Mouse (Mus musculus): ENCODE results near the gene Wdr49. TPM values are rescaled to one million over a fixed set of nuclear protein-coding genes. Genes with fewer than 3 reads are reported as not detected.
A peak's percentile ranks its signal among the peaks of the same experiment; 100 is the strongest.

The Wdr49 gene
- polyA plus RNA-seq, 1 experiment = not detected

DNA sequence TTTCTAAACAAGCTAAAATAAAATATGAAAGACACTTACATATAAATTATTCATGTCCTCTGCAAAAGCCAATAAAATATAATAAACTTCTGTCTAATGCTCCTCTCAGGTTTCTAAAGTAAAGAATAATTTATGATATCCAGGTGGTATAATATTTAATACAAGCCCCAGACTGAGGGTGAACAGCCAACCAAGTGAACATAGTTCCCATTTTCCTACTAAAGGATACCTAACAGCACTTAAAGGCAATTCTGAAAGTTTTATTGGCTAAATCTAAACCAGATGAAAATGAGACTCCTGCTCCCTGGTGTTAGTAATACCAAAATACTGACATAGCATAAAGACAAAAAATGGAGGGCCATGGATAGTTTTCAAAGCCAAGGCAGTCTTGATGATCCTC is 144.8 kb downstream of the Wdr49 start:
- Histone ChIP-seq H3K79me2 (ENCODE audit: control insufficient read depth, insufficient read depth) (no peaks in the 10 kb centered on the region), H3K27me3 (ENCODE audit: control insufficient read depth, insufficient read depth, insufficient read length) (no peaks in the 10 kb centered on the region), H3K79me3 (ENCODE audit: low read depth) (no peaks in the 10 kb centered on the region), H3K4me3 (ENCODE audit: insufficient read depth, poor library complexity, severe bottlenecking) (no peak overlapping the region), H3ac (ENCODE audit: control insufficient read depth, insufficient read length, low read depth) (no peak overlapping the region), H3K36me3 (ENCODE audit: control insufficient read depth, insufficient read depth) (no peaks in the 10 kb centered on the region)
- no peak for TF ChIP-seq USF1 (IDR thresholded peaks at IDR 0.05; ENCODE audit: low read depth)
- TF ChIP-seq MYOG (IDR thresholded peaks at IDR 0.05; ENCODE audit: control insufficient read depth, extremely low read depth, insufficient read length) = no peak
- no peak for TF ChIP-seq CEBPB (IDR thresholded peaks at IDR 0.05; ENCODE audit: low read depth)
- no peak for TF ChIP-seq CTCF (IDR thresholded peaks at IDR 0.05; ENCODE audit: control insufficient read depth, insufficient read depth, insufficient read length)
- no peak for TF ChIP-seq FOSL1 (IDR thresholded peaks at IDR 0.05; ENCODE audit: insufficient read depth, low read length, poor library complexity, severe bottlenecking)
- TF ChIP-seq MAX (IDR thresholded peaks at IDR 0.05) = no peak
- no peak for TF ChIP-seq MYOD1 (IDR thresholded peaks at IDR 0.05; ENCODE audit: control insufficient read depth, insufficient read length, low read depth)

DNA sequence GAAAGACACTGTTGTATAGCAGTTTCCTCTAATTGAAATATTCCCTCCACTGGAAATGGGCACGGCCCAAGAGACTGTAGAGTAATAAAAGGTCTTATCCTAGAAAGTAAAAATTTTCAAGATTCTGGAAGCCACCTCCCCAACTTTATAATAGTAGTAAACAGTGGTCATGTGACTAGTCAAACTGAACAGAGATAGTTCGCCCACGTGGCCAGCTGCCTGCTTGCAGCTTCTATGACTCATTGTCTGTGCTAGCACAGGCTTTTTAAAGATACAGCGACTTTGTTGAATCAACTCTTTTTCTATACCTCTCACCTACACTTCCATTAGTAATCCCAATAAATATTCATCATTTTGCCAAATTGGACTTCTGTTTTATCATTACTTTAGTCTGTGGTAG is 161.0 kb downstream of the Wdr49 start:
- Histone ChIP-seq H3K79me3 (ENCODE audit: low read depth) (no peaks in the 10 kb centered on the region), H3ac (ENCODE audit: control insufficient read depth, insufficient read length, low read depth) (no peak overlapping the region), H3K36me3 (ENCODE audit: control insufficient read depth, insufficient read depth) (no peaks in the 10 kb centered on the region), H3K4me3 (ENCODE audit: insufficient read depth, poor library complexity, severe bottlenecking) (no peak overlapping the region), H3K79me2 (ENCODE audit: control insufficient read depth, insufficient read depth) (no peaks in the 10 kb centered on the region), H3K27me3 (ENCODE audit: control insufficient read depth, insufficient read depth, insufficient read length) (no peaks in the 10 kb centered on the region)
- TF ChIP-seq USF1 (IDR thresholded peaks at IDR 0.05; ENCODE audit: low read depth) = peak; percentile 53
- TF ChIP-seq MYOD1 (IDR thresholded peaks at IDR 0.05; ENCODE audit: control insufficient read depth, insufficient read length, low read depth) = no peak

DNA sequence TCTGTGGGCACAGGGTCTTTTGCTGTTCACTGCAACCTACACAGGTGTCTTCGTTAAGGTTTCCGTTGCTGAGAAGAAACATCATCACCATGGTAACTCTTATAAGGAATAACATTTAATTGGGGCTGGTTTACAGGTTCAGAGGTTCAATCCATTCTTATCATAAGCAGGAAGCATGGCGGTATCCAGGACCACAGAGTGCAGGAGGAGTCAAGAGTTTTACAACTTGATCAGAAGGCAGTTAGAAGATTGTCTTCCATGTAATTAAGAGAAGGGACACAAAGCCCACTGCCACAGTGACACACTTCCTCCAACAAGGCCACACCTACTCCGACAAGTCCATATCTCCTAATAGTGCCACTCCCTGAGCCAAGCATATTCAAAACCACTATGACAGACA is 173.1 kb downstream of the Wdr49 start:
- Histone ChIP-seq H3ac (ENCODE audit: control insufficient read depth, insufficient read length, low read depth) (no peak overlapping the region), H3K4me3 (ENCODE audit: insufficient read depth, poor library complexity, severe bottlenecking) (no peak overlapping the region), H3K79me3 (ENCODE audit: low read depth) (no peaks in the 10 kb centered on the region), H3K36me3 (ENCODE audit: control insufficient read depth, insufficient read depth) (no peaks in the 10 kb centered on the region), H3K79me2 (ENCODE audit: control insufficient read depth, insufficient read depth) (no peaks in the 10 kb centered on the region), H3K27me3 (ENCODE audit: control insufficient read depth, insufficient read depth, insufficient read length) (no peaks in the 10 kb centered on the region)
- no peak for TF ChIP-seq USF1 (IDR thresholded peaks at IDR 0.05; ENCODE audit: low read depth)
- no peak for TF ChIP-seq MYOG (IDR thresholded peaks at IDR 0.05; ENCODE audit: control insufficient read depth, extremely low read depth, insufficient read length)
- TF ChIP-seq MAX (IDR thresholded peaks at IDR 0.05) = no peak
- no peak for TF ChIP-seq CEBPB (IDR thresholded peaks at IDR 0.05; ENCODE audit: low read depth)
- TF ChIP-seq MYOD1 (IDR thresholded peaks at IDR 0.05; ENCODE audit: control insufficient read depth, insufficient read length, low read depth) = no peak
- no peak for TF ChIP-seq CTCF (IDR thresholded peaks at IDR 0.05; ENCODE audit: control insufficient read depth, insufficient read depth, insufficient read length)
- no peak for TF ChIP-seq FOSL1 (IDR thresholded peaks at IDR 0.05; ENCODE audit: insufficient read depth, low read length, poor library complexity, severe bottlenecking)

DNA sequence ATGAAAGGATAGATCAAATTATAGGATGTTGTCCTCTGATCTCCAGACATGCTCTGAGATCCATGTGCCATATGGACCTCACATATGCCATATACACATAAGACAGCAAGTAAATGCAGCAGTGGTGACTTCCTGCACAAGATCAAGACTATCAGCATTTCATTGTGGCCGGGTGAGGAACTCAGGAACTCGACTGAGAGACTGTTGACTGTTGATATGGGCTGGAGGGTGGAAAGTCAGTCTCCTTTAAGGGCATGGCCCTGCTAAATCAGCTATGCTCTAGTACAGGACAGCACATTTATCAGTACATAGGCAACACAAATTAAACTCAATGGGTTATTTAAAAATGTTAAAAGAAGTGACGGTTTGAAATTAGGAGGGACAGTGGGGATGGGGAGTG is 173.7 kb downstream of the Wdr49 start:
- no peak overlapping the region for H3ac ChIP-seq (ENCODE audit: control insufficient read depth, insufficient read length, low read depth)
- H3K4me3 ChIP-seq (ENCODE audit: insufficient read depth, poor library complexity, severe bottlenecking) = no peak overlapping the region
- H3K79me2 ChIP-seq (ENCODE audit: control insufficient read depth, insufficient read depth) = no peaks in the 10 kb centered on the region
- TF ChIP-seq FOSL1 (IDR thresholded peaks at IDR 0.05; ENCODE audit: insufficient read depth, low read length, poor library complexity, severe bottlenecking) = no peak
- H3K79me3 ChIP-seq (ENCODE audit: low read depth) = no peaks in the 10 kb centered on the region
- no peaks in the 10 kb centered on the region for H3K36me3 ChIP-seq (ENCODE audit: control insufficient read depth, insufficient read depth)
- no peaks in the 10 kb centered on the region for H3K27me3 ChIP-seq (ENCODE audit: control insufficient read depth, insufficient read depth, insufficient read length)

DNA sequence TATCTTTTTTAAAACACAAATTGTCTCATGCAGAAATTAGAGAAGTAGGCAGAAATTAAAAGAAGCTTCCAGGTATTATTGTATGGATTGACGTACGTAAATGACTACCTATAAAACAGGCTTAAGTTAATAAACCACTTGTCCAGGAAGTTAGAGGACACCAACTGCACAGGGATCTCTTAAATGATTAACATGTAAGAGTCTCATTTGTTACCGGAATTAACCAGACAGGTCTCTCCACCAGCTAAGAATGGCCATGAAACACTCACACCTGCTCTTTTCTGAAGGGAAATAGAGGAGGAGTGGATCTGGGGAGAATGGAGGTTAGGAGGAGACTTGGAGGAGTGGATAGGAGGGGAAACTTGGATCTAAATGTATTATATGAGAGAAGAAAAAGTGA is 176.4 kb downstream of the Wdr49 start:
- Histone ChIP-seq H3K4me3 (ENCODE audit: insufficient read depth, poor library complexity, severe bottlenecking) (no peak overlapping the region), H3K79me3 (ENCODE audit: low read depth) (no peaks in the 10 kb centered on the region)

DNA sequence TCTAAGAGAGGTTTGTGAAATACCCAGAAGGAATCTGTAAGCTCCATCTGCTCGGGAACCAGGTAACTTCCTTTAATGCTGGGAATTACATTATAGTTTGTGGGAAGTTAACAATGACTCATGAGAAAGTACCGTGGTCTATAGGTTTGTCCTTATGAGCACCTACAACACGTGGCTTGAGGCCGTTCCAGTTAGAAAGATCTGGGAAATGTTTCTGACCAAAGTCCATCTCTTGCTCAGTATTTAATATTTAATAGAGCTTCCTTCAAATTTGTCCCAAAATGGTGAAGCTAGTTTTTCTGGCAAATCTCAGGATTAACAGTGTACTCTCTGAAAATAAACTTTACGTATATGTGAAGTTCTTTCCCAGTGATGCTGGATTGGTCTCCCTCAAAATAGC is 177.3 kb downstream of the Wdr49 start:
- no peaks in the 10 kb centered on the region for H3K79me3 ChIP-seq (ENCODE audit: low read depth)
- H3ac ChIP-seq (ENCODE audit: control insufficient read depth, insufficient read length, low read depth) = no peak overlapping the region
- TF ChIP-seq CEBPB (IDR thresholded peaks at IDR 0.05; ENCODE audit: low read depth) (no peak), CTCF (IDR thresholded peaks at IDR 0.05; ENCODE audit: control insufficient read depth, insufficient read depth, insufficient read length) (no peak), USF1 (IDR thresholded peaks at IDR 0.05; ENCODE audit: low read depth) (no peak), MYOG (IDR thresholded peaks at IDR 0.05; ENCODE audit: control insufficient read depth, extremely low read depth, insufficient read length) (no peak), MYOD1 (IDR thresholded peaks at IDR 0.05; ENCODE audit: control insufficient read depth, insufficient read length, low read depth) (no peak), MAX (IDR thresholded peaks at IDR 0.05) (no peak), FOSL1 (IDR thresholded peaks at IDR 0.05; ENCODE audit: insufficient read depth, low read length, poor library complexity, severe bottlenecking) (no peak)
- H3K27me3 ChIP-seq (ENCODE audit: control insufficient read depth, insufficient read depth, insufficient read length) = no peaks in the 10 kb centered on the region
- no peak overlapping the region for H3K4me3 ChIP-seq (ENCODE audit: insufficient read depth, poor library complexity, severe bottlenecking)
- no peaks in the 10 kb centered on the region for H3K36me3 ChIP-seq (ENCODE audit: control insufficient read depth, insufficient read depth)
- no peaks in the 10 kb centered on the region for H3K79me2 ChIP-seq (ENCODE audit: control insufficient read depth, insufficient read depth)

More for the DNA sequence above, 176.4 kb downstream of the Wdr49 start:
- TF ChIP-seq CEBPB (IDR thresholded peaks at IDR 0.05; ENCODE audit: low read depth) = no peak
- TF ChIP-seq MYOG (IDR thresholded peaks at IDR 0.05; ENCODE audit: control insufficient read depth, extremely low read depth, insufficient read length) = no peak
- no peak for TF ChIP-seq CTCF (IDR thresholded peaks at IDR 0.05; ENCODE audit: control insufficient read depth, insufficient read depth, insufficient read length)
- no peak for TF ChIP-seq USF1 (IDR thresholded peaks at IDR 0.05; ENCODE audit: low read depth)
- no peak for TF ChIP-seq FOSL1 (IDR thresholded peaks at IDR 0.05; ENCODE audit: insufficient read depth, low read length, poor library complexity, severe bottlenecking)
- no peak for TF ChIP-seq MYOD1 (IDR thresholded peaks at IDR 0.05; ENCODE audit: control insufficient read depth, insufficient read length, low read depth)
- TF ChIP-seq MAX (IDR thresholded peaks at IDR 0.05) = no peak
- H3K27me3 ChIP-seq (ENCODE audit: control insufficient read depth, insufficient read depth, insufficient read length) = no peaks in the 10 kb centered on the region
- H3K79me2 ChIP-seq (ENCODE audit: control insufficient read depth, insufficient read depth) = no peaks in the 10 kb centered on the region
- H3K36me3 ChIP-seq (ENCODE audit: control insufficient read depth, insufficient read depth) = no peaks in the 10 kb centered on the region
- no peak overlapping the region for H3ac ChIP-seq (ENCODE audit: control insufficient read depth, insufficient read length, low read depth)

Measured in C2C12 (cell line).